Mouse (Mus musculus): Measurements from ENCODE around the gene Paqr7.

GRCm38 (mm10) chr4:134449595-134450391 lies 46.7 kb upstream of the Paqr7 start:
- TF ChIP-seq POLR2A (IDR thresholded peaks at IDR 0.05; ENCODE audit: insufficient read depth, low read depth, low read length) (no peak), CTCF (IDR thresholded peaks at IDR 0.05; ENCODE audit: insufficient read depth, low read depth, low read length) (no peak)
